Mouse (Mus musculus) brain, adult 2 months (tissue): ENCODE measurements at regions not wholly inside any gene's neighbourhood (a gene's known extent, or its start where the extent isn't known, plus 50 kb on each side); places are given as distances from the start of the nearest gene placed in this dataset.

Experiments used
- DNase-seq: peaks from one replicate; pipeline ENCODE4 v3.0.0; 2011; ENCODE audit warnings: low read depth, low spot score

DNA sequence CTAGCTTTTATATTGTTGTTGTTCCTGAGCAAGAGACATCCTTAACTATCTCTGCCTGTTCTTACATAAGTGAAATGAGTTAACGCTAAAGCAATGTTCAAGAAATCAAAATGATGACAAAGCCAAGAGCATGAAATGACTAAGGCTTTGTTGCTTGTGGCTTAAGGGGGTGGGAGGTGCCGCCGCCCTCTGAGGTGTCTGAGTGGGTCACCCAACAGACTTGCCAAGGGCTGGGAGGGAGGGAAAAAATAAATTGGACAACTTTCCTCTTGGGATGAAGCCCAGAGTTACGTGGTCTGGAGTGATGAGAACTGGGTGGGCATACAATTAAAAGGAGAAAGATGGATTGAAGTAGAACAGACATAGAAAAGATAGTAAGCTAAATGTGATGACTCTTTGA, 478.1 kb upstream of the Jag1 start:
- no peak for DNase-seq

DNA sequence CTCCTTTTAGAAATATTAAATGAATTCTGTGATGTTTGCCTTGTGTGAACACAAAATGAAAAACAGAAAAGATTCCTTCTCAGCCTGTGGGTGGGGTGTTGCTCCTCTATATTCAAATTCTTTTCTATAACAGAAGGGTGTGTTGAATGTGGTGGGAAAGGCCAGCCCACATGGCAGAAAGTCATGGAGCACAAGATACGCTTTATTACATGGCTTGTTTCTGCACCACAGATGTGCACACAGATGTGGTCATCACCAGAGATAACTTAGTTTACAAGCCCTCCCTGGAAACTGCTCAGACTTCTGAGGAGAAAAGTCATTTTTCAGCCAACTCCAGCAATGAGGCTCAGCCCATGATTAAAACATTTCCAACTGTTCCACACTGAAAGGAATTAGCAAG, 475.1 kb upstream of the Jag1 start:
- no peak for DNase-seq

DNA sequence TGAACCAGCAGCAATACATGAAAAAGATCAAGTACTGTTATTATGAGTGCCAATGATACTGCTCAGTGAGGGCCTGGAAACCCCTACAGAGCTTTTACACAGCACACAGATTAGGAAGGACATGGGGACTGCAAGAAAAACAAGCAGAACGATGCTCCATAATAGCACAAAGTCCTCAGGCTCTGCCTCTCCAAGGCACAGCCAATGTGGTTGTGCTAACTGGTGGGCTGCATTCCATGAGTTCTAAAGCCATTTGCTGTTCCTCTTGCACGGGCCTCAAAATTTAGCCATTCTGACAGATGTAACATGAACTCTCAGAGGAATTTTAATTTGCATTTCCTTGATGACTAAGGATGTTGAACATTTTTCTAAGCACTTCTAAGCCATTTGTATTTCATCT, 465.0 kb upstream of the Jag1 start:
- no peak for DNase-seq

DNA sequence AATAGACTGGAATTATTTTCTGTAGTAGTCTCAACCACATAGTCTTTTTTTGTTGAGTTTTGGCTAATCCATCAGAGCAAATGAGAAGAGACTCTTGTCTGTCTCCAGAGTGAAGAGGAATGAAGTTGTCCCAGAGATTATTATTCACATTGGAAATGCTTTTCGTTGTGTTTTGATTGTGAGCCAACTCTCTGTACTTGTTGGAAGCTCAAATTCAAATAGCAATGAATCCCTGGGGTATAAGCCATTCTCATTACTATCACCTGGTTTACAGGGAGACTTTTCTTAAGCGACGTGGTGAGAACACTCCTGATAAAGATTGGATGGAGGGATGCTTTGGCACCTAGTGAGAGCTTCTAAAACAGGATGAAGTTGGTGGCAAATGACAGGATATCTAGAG, 459.3 kb upstream of the Jag1 start:
- no peak for DNase-seq

DNA sequence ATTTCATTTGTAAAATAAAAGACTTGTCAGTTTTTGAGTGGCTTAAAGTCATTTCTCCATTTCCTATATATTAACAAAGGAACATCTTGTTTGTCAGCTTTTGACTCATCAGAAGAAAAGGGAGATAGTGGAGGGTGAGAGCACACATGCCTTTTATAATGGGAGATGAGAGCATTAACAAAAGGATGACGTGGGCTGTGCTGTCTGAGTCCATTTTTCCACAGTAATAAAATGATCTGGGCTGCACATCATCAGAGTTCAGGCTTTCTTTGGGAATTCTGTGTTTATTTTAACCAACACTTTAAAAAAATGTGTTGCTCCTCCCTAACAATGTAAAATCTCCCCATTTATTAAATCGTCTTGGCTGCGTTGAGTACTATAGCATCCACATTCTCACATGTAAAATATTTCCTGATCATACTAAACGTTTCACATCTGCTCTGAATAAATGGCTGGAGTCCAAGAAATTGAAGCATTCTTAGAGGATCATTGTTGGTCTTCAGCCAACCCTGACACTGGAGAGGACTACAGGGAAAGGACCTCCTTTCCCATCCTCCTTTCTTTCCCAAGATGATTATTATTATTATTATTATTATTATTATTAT, 458.5 kb upstream of the Jag1 start:
- DNase-seq = no peak

DNA sequence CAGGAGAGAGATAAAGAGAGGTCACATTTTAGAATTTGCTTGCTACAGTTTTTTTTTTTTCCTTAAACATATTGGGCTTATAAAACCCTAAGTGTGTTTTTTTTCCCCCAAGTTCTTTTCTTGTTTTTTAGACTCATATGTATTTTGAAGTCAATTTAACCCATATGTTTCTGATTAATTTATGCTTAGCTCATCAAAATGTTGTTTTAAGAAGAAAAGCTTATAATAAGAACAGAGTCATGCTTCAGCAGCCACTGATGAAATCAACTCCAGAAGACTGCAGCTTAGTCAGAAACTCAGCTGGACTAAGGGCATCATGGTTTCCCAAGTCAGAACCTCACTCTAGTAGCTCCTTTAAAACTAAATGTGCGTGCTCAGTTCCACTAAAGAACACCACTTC, 454.7 kb upstream of the Jag1 start:
- DNase-seq = no peak

DNA sequence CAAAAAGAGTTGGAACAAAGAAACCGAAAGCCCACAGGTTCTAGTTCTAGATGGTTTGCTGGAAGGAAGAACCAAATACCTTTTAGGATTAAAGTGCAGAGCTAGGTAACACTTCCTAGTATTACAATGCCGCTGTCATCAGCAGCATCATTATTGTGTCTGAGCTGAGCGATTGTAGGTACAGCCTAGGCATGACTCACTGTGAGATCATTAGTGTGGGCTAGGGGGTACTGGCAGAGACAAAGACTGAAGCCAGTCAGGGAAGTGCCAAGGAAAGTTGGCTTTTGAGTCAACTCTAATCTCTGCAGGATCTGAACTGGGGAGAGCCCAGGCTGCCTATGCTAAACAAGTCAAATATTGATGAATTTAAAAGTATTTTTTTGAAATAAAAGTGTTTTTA, 450.2 kb upstream of the Jag1 start:
- no peak for DNase-seq

DNA sequence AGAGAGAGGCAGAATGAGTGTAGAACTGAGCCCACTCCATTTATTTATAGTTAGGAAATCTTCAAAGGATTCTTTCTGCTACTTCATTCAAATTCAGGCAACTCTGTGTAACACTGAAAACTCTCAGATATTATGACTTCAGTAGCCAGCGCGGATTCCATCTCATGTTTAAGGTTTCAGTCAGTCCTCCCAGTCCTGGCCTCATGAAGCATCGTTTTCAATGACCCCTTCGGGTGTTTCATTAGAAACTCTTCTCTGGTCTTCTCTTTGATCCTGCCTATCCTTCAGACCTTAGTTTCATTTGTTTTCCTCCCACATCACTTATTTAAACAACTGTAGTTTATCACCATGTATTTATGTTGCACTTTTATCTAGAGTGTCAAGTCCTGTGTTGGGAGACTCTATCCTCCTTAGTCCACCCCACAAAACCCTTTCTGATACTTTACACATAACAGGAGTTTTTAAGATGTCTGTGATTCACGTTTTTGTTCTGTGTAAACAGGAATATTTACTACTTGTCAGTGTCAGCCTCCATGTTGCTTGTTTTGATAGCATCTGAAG, 447.7 kb upstream of the Jag1 start:
- no peak for DNase-seq

DNA sequence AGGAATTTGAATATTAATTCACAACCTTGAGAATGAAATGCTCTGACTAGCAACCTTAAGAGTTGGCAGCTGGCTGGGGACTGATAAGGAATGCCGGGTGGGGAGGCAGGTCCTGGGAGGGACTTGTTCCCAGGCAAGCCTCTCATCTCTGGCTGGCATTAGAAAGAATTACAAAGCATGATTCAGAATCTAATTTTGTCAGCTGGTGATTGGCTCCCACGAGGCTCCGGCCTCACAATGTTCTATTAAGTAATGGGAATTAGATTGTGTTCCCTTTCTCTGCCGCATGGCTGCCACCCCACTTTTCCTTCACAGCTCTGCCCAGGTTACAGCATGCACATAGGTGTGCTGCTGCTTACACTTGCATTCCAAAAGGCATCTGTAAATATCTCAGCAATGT, 443.9 kb upstream of the Jag1 start:
- peak; percentile 42 for DNase-seq

DNA sequence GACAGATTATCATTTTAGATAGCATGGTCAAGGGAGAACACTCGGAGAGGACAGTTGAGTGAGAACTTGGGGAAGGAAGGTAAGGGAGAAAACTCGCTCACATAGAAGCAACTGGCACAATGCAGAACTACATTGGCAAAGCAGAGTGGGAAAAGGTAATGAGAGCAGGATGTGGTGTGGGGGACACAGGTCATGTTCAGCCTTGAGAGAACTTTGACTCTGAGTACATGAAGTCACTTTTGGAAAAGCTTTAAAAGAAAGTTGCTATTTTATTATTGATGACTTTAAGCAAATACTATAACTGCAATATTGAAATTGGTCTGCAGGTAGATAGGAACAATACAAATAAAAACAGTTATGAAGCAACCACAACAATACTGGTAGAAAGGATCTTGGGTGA, 437.4 kb upstream of the Jag1 start:
- DNase-seq = no peak

DNA sequence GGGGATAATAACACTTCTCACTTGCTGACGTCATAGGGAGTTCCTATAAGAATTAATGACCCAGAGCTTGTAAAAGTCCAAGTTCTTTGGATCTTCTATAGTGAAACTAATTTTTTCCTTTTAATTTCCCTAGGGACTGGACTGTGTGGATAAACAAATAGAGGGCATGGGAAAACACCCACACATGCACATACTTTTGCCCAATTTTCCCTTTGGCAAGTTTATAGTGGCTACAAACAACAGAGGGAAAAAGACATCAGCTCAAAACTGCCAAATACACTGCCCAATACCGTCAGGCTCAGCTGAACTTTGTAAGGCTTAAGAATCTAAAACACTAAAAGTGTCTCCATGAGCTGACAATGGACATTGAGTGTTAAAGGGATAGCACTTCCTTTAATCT, 420.1 kb upstream of the Jag1 start:
- no peak for DNase-seq

DNA sequence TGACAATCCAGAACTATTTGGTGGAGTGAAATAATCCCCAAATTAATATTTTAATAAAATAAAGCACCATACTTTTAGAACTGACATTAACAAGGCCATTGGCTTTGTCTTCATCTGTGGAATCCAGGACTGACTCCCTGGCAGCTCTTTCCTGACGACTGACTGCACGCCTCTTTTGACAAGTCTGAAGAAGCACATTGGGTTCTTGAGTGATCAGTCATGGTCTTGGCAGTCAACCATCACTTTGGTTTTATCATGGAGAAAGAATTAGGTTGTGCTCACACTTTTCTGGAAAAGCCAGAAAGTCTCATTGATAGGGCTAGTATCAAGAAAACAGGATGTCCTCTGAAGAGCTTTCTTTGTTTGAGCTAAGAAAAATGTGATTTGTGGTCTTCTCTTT, 399.8 kb upstream of the Jag1 start:
- DNase-seq = no peak

DNA sequence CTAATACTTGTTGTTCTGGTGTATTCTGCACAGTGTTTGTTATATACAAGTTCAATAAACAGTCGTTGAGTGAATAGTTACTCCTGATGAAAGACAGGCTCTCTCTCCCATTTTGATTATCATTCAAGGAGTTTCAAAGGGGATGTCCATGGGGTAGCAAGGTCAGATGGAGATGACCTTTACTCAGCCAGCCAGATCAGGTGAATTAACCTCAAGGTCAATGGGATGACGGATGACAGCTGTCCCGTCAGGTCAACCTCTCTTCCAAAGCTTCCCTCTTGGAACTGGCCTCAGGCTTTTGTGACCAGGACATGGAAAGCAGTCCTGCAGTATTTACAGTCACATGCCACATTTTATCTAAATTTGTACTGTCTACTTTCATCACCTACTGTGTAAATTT, 398.6 kb upstream of the Jag1 start:
- no peak for DNase-seq

DNA sequence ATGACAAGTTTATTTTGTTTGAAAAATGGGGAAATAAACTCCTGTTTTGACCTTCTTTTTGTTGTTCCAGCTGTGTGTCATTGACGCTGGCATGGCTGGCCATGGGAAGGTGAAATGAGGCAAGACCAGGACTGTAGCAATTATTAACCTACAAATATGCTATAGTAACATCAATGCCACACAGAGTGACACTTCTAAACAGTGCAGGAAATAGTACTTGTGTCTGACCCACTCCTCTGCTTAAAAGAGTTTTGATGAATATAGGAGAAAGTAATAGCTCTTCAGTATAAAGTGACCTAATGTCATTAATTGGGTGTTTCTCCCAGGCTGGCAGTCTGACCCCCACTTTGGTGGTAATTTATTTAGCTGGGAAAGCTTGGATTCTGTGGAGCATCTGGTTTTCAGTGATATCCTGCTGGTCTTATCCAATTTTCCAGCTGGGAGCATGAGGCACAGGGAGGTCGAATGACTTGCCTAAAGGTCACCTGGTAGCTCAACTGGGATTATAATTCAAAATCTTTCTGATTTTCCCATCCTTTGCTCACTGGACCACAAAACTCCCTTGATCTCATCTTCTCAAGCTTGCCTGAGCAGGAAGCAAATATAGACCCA, 397.6 kb upstream of the Jag1 start:
- no peak for DNase-seq

DNA sequence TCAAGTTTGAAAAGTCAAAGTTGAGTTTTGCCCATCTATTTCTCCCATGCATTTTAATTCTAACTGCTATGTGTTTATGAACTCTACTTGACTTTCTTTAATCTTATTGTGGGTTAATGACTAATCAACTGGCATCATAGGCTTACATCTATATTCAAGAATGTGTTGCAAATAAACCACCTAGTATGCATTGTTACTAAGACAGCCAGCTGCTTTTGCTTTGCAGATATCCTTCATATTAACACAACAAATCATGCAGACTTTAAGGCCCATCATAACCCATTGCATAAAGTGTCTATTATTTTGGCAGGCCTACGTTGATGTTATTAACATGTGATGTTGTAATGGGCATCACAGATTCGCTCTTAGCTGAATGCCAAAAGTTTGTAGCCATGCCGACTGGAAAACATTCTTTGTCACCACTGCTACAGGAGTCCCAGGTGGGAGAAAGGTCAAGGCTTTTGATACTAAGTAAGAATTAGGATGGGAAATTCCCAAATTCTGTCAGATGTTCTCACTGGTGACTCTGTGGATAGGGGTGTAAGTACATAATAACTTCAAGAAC, 394.3 kb upstream of the Jag1 start:
- no peak for DNase-seq

DNA sequence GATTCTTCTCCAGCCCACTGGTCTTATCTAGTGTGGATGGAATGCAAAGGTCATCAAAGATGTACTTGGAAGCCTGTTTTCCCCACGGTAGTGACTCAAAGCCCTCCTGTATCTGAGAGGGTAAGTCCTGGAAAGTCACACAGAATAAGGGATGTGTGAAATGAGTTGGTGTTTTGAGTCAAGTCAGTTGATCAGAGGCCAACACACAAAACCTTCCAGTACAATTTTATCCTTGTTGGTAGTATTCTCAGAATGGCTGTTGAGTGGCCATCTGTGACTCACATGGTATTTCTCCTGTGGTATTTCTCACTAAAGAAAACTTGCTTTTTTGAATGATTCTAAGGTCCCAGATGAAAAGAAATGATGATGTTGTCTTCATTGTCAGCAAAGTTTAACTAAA, 384.8 kb upstream of the Jag1 start:
- peak; percentile 4 for DNase-seq

DNA sequence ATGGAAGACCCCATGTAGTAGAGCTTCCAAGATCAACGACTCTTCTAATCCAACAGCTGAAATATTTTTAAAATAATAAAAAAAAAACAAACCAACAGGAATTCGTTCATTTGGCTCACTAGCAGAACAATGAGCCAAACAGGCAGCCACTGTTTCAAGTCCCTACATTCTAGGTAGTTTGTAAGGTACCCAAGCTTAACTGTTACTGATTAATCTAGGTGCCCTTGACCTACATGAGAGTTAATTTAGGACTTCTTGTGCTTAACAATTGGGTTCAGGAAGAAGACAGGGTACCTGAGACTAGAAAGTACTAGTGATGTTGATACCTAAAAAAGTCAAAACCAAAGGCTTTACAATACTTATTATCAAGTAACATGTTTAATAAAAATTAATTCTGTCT, 381.2 kb upstream of the Jag1 start:
- DNase-seq = no peak

DNA sequence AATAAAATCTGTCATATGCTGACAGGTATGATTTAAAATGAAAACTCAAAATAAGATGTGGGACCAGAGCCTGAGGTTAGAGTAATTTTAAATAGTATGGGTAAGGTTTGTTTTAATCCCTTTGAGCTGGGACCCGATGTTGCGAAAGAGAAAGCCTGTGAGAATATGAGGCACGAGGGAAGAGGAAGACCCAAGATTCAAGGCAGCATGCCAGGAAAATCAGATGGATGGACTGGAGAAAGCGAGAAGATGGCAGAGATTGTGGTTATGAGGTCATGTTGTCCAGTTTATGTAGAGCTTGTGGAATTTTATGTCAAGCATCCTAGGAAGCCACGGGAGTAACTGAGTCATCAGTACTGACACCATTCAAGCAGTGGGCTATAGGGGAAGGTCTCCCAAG, 377.2 kb upstream of the Jag1 start:
- no peak for DNase-seq

DNA sequence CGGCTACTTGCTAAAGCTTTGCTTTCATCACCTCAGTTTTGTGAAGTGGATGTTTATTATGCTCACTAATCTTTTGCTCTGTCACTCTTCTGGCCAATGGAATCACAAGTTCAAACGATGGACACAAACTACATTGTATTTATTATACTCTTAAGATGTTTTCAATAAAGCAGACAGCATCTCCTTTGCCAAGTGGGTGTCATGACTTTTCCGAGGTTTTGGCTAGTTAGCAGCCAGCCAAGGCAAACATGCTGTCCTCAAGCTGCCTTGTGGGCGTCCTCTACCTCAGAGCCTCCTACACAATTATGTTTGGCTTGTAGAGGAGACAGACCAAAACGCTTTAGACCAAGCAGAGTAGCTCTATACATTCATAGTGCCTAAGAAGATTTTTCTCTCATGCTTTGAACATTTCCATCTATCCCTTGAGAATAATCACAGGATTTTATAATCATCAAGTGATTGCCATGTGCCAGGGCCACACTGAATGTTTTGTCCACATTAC, 372.8 kb upstream of the Jag1 start:
- peak; percentile 42 for DNase-seq

DNA sequence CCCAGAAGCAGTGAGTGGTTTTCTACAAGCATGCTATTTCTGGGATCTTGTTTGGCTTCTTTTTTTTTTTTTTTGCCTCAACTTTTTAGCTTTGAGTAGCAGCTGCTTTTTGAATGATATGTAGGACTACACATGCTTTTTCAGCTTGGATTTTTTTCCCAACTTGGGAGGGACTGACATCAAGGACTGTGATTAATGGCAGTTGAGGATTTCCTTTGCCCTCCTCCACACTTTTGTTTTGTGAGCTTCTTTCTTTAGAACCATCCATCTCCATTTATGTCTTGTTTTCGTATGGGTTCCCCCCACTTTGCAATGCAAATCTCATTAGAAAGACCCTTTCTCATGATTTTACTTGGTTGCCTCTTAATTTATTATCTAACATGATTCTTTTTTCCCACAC, 352.3 kb upstream of the Jag1 start:
- DNase-seq = peak; percentile 3

DNA sequence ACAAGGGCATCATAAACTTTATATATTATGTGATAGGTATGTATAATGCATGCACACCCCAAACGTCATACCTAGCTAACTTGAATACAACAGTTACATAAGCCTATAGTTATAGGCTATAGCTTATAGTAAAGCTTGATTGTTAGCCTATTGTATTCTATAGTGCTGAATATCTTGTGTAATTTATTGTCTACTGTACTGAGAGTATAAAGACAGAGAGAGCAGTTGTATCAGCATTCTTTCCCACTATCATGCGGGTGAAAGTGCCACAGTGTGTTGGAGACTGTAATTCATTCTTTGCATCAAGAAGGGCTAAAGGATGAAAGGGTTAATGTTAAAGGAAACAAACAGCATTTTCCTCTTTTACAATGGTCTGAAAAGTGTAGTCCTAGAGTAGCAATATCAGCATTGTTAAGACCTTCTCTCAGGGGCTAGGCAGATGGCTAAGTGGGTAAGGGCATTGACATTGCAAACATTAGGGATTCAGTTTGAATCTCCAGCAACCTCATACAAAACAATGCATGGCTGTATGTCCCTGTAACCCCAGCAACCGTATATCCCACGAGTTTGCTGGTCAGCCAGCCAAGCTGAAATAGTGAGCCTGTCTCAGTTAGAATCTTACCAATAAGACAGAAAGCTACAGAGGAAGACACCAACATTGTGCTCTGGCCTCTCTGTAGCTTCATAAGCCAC, 340.8 kb upstream of the Jag1 start:
- no peak for DNase-seq

DNA sequence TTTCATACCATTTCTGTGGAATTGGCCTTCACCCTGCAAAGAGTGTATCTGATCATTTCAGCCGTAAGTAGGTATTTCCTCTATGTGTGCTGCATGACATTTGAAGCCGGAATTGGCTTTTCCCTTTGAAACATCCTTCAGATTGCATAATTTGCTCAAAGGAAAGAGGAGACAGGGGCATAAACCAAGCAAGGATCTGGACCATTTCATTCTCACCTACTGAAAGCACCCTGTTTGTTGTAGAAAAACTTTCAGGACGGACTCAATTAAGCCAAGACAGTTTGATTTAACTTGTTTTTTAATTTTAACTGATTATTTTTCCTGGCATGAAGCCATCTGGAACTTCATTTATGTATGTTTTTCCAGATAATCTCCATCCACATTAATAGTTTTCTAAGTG, 340.0 kb upstream of the Jag1 start:
- DNase-seq = no peak

DNA sequence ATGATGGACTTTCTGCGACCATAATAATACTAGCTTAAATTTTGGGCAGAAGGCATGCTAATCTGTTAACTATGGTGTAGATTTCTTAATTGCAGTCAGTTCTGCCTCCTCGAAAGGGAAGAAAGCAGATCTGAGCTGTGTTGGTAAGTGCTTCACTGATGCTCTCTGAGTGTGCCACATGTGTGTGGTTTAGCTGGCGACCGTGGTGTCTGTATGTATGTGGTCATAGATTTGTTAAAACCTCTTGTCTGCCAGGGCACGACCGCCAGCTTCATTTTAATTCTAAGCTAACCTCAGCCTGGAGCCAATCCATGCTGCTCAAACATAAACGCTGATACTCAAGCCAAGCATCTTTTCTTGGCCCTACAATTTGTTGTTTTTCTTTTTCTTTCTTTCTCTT, 330.5 kb upstream of the Jag1 start:
- no peak for DNase-seq
